ENCODE assay signal across 8 mouse cellular contexts in genomic region chr4:129495672-129496562, GRCm38 (mm10). TPM values are rescaled to one million over a fixed set of nuclear protein-coding genes. Genes with fewer than 3 reads are reported as not detected.
DNase-seq lines count a peak whose midpoint lies in the region; ATAC-seq lines count a peak whose summit lies in the region.

No protein-coding gene starts in this region.

- peak overlapping the region; percentile 28; the same call in 1 of the 2 replicates for H3K4me2 ChIP-seq in kidney, embryonic 15.5 days
- H3K4me2 ChIP-seq in limb, embryonic 15.5 days: no peak overlapping the region
- peak overlapping the region; percentile 42 for H3K4me2 ChIP-seq in neural tube, embryonic 13.5 days

- peak overlapping the region; percentile 85 for H3K27ac ChIP-seq in kidney, embryonic 15.5 days
- peak overlapping the region; percentile 53 for H3K27ac ChIP-seq in brown adipose tissue, adult 24 weeks (replicated peaks; ENCODE audit: low read depth, low read length)
- H3K27ac ChIP-seq in limb, embryonic 15.5 days: 0 out of 2 replicates have a peak overlapping the region, but pooled peaks have one; percentile 27
- peak overlapping the region; percentile 75 for H3K27ac ChIP-seq in neural tube, embryonic 13.5 days (replicated peaks)

- H3K36me3 ChIP-seq in kidney, embryonic 15.5 days: no peaks in the 10 kb centered on the region
- H3K36me3 ChIP-seq in limb, embryonic 15.5 days: no peaks in the 10 kb centered on the region
- no peaks in the 10 kb centered on the region for H3K36me3 ChIP-seq in neural tube, embryonic 13.5 days

- H3K27me3 ChIP-seq in kidney, embryonic 15.5 days: peaks cover 20% of the 10 kb centered on the region
- H3K27me3 ChIP-seq in limb, embryonic 15.5 days: peaks cover 19% of the 10 kb centered on the region
- H3K27me3 ChIP-seq in neural tube, embryonic 13.5 days: peaks cover 21% of the 10 kb centered on the region

- no peak for DNase-seq in kidney, adult 18-20 months
- no peak for DNase-seq in ovary, postnatal 36 days (ENCODE audit: low spot score)
- DNase-seq in cerebellum, postnatal 36 days: no peak

- peak overlapping the region; percentile 3; the same call in 1 of the 2 replicates for H3K4me3 ChIP-seq in kidney, embryonic 15.5 days (replicated peaks)
- 0 out of 2 replicates have a peak overlapping the region, but pooled peaks have one; percentile 8 for H3K4me3 ChIP-seq in brown adipose tissue, adult 24 weeks (ENCODE audit: insufficient read depth, low read depth, low read length)
- no peak overlapping the region for H3K4me3 ChIP-seq in limb, embryonic 15.5 days
- H3K4me3 ChIP-seq in neural tube, embryonic 13.5 days: peak overlapping the region; percentile 8

- WGBS in kidney, embryonic 15.5 days: 43% methylated on average over 16 of the region's 16 CpGs
- 32% methylated on average over 16 of the region's 16 CpGs for WGBS in limb, embryonic 15.5 days
- WGBS in neural tube, embryonic 13.5 days: 20% methylated on average over 16 of the region's 16 CpGs

- no peak for ATAC-seq in kidney, embryonic 15.5 days (replicated peaks; ENCODE audit: low FRiP score)
- ATAC-seq in hematopoietic stem cell, adult 5-6 weeks (replicated peaks in 1 of 2; ENCODE audit: insufficient read depth in 1 of 2, low FRiP score in 2 of 2, low TSS enrichment in 1 of 2, low read depth in 1 of 2, poor library complexity in 2 of 2, severe bottlenecking in 2 of 2): peak; percentile 13 to 24; a peak in 3 of 4 replicates
- ATAC-seq in limb, embryonic 15.5 days (ENCODE audit: insufficient number of reproducible peaks, low FRiP score, low TSS enrichment, low read depth): no peak
- ATAC-seq in neural tube, embryonic 13.5 days (ENCODE audit: low read depth): peak; percentile 9; the same call in 1 of the 2 replicates

- peaks cover 49% of the 10 kb centered on the region for H3K4me1 ChIP-seq in kidney, embryonic 15.5 days
- peaks cover 3% of the 10 kb centered on the region for H3K4me1 ChIP-seq in brown adipose tissue, adult 24 weeks (ENCODE audit: control insufficient read depth, insufficient read depth, insufficient read length, low read length)
- H3K4me1 ChIP-seq in limb, embryonic 15.5 days: peaks cover 30% of the 10 kb centered on the region
- peaks cover 37% of the 10 kb centered on the region for H3K4me1 ChIP-seq in neural tube, embryonic 13.5 days (replicated peaks)

- H3K9me3 ChIP-seq in kidney, embryonic 15.5 days (replicated peaks): no peaks in the 10 kb centered on the region
- no peaks in the 10 kb centered on the region for H3K9me3 ChIP-seq in limb, embryonic 15.5 days
- H3K9me3 ChIP-seq in neural tube, embryonic 13.5 days: no peaks in the 10 kb centered on the region

- no peak overlapping the region for H3K9ac ChIP-seq in kidney, embryonic 15.5 days
- H3K9ac ChIP-seq in limb, embryonic 15.5 days: no peak overlapping the region
- H3K9ac ChIP-seq in neural tube, embryonic 13.5 days: peak overlapping the region; percentile 61

RNA-seq across cellular contexts. Expression of gene Fam229a, which starts 4.9 kb away (rescaled TPM):
- polyA plus RNA-seq in kidney, embryonic 15.5 days (2015; fragmentation: Nextera tagmentation; extraction: Ambion mirVana): not detected in 2 replicates
- not detected in 2 replicates for polyA plus RNA-seq in brown adipose tissue, adult 24 weeks (2012; ENCODE audit: insufficient read depth, insufficient read length, missing spikeins)
- not detected in 2 replicates for total RNA-seq in hematopoietic stem cell, adult 5-6 weeks (2017)
- polyA plus RNA-seq in limb, embryonic 15.5 days (2015; fragmentation: Nextera tagmentation; extraction: Ambion mirVana): not detected in 2 replicates
- polyA plus RNA-seq in neural tube, embryonic 13.5 days (2015; fragmentation: Nextera tagmentation; extraction: Ambion mirVana): not detected in 2 replicates

RNA-seq across cellular contexts. Expression of gene Tssk3, which starts 5.1 kb away (rescaled TPM):
- not detected in 2 replicates for polyA plus RNA-seq in kidney, embryonic 15.5 days (2015; fragmentation: Nextera tagmentation; extraction: Ambion mirVana)
- not detected in 2 replicates for polyA plus RNA-seq in brown adipose tissue, adult 24 weeks (2012; ENCODE audit: insufficient read depth, insufficient read length, missing spikeins)
- total RNA-seq in hematopoietic stem cell, adult 5-6 weeks (2017): not detected in 2 replicates
- not detected in 2 replicates for polyA plus RNA-seq in limb, embryonic 15.5 days (2015; fragmentation: Nextera tagmentation; extraction: Ambion mirVana)
- polyA plus RNA-seq in neural tube, embryonic 13.5 days (2015; fragmentation: Nextera tagmentation; extraction: Ambion mirVana): not detected in 2 replicates

RNA-seq across cellular contexts. Expression of gene Marcksl1, which starts 17.5 kb away (rescaled TPM):
- polyA plus RNA-seq in kidney, embryonic 15.5 days (2015; fragmentation: Nextera tagmentation; extraction: Ambion mirVana): 881 and 886 TPM in 2 replicates
- 3.5 and 4.9 TPM in 2 replicates for polyA plus RNA-seq in brown adipose tissue, adult 24 weeks (2012; ENCODE audit: insufficient read depth, insufficient read length, missing spikeins)
- 159 and 228 TPM in 2 replicates for total RNA-seq in hematopoietic stem cell, adult 5-6 weeks (2017)
- polyA plus RNA-seq in limb, embryonic 15.5 days (2015; fragmentation: Nextera tagmentation; extraction: Ambion mirVana): 445 and 538 TPM in 2 replicates
- polyA plus RNA-seq in neural tube, embryonic 13.5 days (2015; fragmentation: Nextera tagmentation; extraction: Ambion mirVana): 1,745 and 1,831 TPM in 2 replicates

RNA-seq across cellular contexts. Expression of gene Bsdc1, which starts 34.5 kb away (rescaled TPM):
- 26.4 and 28.8 TPM in 2 replicates for polyA plus RNA-seq in kidney, embryonic 15.5 days (2015; fragmentation: Nextera tagmentation; extraction: Ambion mirVana)
- polyA plus RNA-seq in brown adipose tissue, adult 24 weeks (2012; ENCODE audit: insufficient read depth, insufficient read length, missing spikeins): 24.8 and 35.7 TPM in 2 replicates
- total RNA-seq in hematopoietic stem cell, adult 5-6 weeks (2017): 36.2 and 41.3 TPM in 2 replicates
- polyA plus RNA-seq in limb, embryonic 15.5 days (2015; fragmentation: Nextera tagmentation; extraction: Ambion mirVana): 30.2 and 30.8 TPM in 2 replicates
- 34.8 and 38.1 TPM in 2 replicates for polyA plus RNA-seq in neural tube, embryonic 13.5 days (2015; fragmentation: Nextera tagmentation; extraction: Ambion mirVana)

RNA-seq across cellular contexts. Expression of gene Hdac1, which starts 46.6 kb away (rescaled TPM):
- polyA plus RNA-seq in kidney, embryonic 15.5 days (2015; fragmentation: Nextera tagmentation; extraction: Ambion mirVana): 264 and 274 TPM in 2 replicates
- 46.2 and 49.1 TPM in 2 replicates for polyA plus RNA-seq in brown adipose tissue, adult 24 weeks (2012; ENCODE audit: insufficient read depth, insufficient read length, missing spikeins)
- 104 TPM in 2 replicates for total RNA-seq in hematopoietic stem cell, adult 5-6 weeks (2017)
- polyA plus RNA-seq in limb, embryonic 15.5 days (2015; fragmentation: Nextera tagmentation; extraction: Ambion mirVana): 196 and 204 TPM in 2 replicates
- 116 and 120 TPM in 2 replicates for polyA plus RNA-seq in neural tube, embryonic 13.5 days (2015; fragmentation: Nextera tagmentation; extraction: Ambion mirVana)

Comparison
In these comparisons a context has a peak if more than half of its experiments do, and no peak if none do; other contexts are left out.
1. ATAC-seq: peak in hematopoietic stem cell, adult 5-6 weeks (2 of 2) and neural tube, embryonic 13.5 days (single experiment); none in kidney, embryonic 15.5 days (single experiment) and limb, embryonic 15.5 days (single experiment).
2. H3K27ac ChIP-seq: peak in every context shown above with its lines; median percentile 85 in kidney, embryonic 15.5 days; 75 in neural tube, embryonic 13.5 days; 53 in brown adipose tissue, adult 24 weeks; 27 in limb, embryonic 15.5 days.
3. RNA of gene Marcksl1, which starts 17.5 kb away (polyA plus RNA-seq): 1,745 to 1,831 TPM in neural tube, embryonic 13.5 days, 881 to 886 TPM in kidney, embryonic 15.5 days and 445 to 538 TPM in limb, embryonic 15.5 days; 3.5 to 4.9 TPM in brown adipose tissue, adult 24 weeks; every median in the first group is over 10 times any median in the second.